Mouse (Mus musculus) heart, adult 2 months (tissue): Measurements from ENCODE around the gene Herc6. TPM values are rescaled to one million over a fixed set of nuclear protein-coding genes. Genes with fewer than 3 reads are reported as not detected.

ENCODE experiments used
- DNase-seq, 2 experiments: peaks; one replicate each; pipeline ENCODE4 v3.0.0; 2021
- H3K27ac ChIP-seq: fragments of 200-600 bp; 2 replicates; pipeline ENCODE4 v1.8.1; 2022
- H3K27me3 ChIP-seq: fragments of 200-500 bp; 2 replicates; pipeline ENCODE4 v1.6.1; 2012; ENCODE audit warnings: mild to moderate bottlenecking, low read length, inconsistent platforms, mixed read lengths; ENCODE audit not compliant: control insufficient read depth, insufficient read depth
- H3K36me3 ChIP-seq: fragments of 200-500 bp; 2 replicates; pipeline ENCODE4 v1.6.1; 2012; ENCODE audit warnings: low read length, inconsistent platforms; ENCODE audit not compliant: control insufficient read depth, insufficient read depth
- H3K4me1 ChIP-seq: fragments of 200-500 bp; 2 replicates; pipeline ENCODE4 v1.6.1; 2011; ENCODE audit warnings: low read length; ENCODE audit not compliant: control insufficient read depth, insufficient read depth
- H3K4me3 ChIP-seq: fragments of 200-600 bp; 2 replicates; pipeline ENCODE4 v1.8.1; 2022
- H3K79me2 ChIP-seq: fragments of 200-500 bp; replicated peaks from 2 replicates; pipeline ENCODE4 v1.6.1; 2012; ENCODE audit warnings: mild to moderate bottlenecking, inconsistent platforms, low read length, moderate library complexity, mixed read lengths; ENCODE audit not compliant: control insufficient read depth, insufficient read depth
- H3K9ac ChIP-seq: fragments of 200-500 bp; 2 replicates; pipeline ENCODE4 v1.6.1; 2012; ENCODE audit warnings: low read depth, mild to moderate bottlenecking, control low read depth, inconsistent platforms, low read length, mixed read lengths
- CTCF ChIP-seq: fragments of 200-600 bp; IDR thresholded peaks from 2 replicates; pipeline ENCODE4 v1.8.1; 2022; ENCODE audit warnings: antibody characterized with exemption, mild to moderate bottlenecking, moderate library complexity
- EP300 ChIP-seq: fragments of 200-500 bp; IDR thresholded peaks from 2 replicates; pipeline ENCODE4 v1.6.1; 2011; ENCODE audit warnings: low read depth, low read length, control low read depth; ENCODE audit not compliant: insufficient read depth
- POLR2A ChIP-seq: fragments of 200-500 bp; IDR thresholded peaks from 2 replicates; pipeline ENCODE4 v1.6.1; 2011; ENCODE audit warnings: mild to moderate bottlenecking, low read depth, low read length, control low read depth; ENCODE audit not compliant: insufficient read depth
- WGBS: fragments of 180-500 bp; shearing (Covaris S2); methylation state at CpG from one replicate; pipeline ENCODE4 v1.1.7; 2018; 5-methylcytosine and 5-hydroxymethylcytosine counted together
- intact Hi-C: fragments of 180-260 bp; cut with DNase I; formaldehyde crosslinking; loops from one replicate; pipeline ENCODE4 v1.15.1; 2025
- polyA plus RNA-seq: library from polyadenylated mRNA; depleted of rRNA; stranded (reverse); fragments of >200 nt; gene quantifications from 2 replicates; pipeline ENCODE4 v1.2.3, GENCODE M21; 2012; rRNA removed
- total RNA-seq, 2 experiments: library from RNA; stranded (reverse); gene quantifications; 2 replicates each; pipeline ENCODE4 v1.2.3; 2021

Gene Herc6
- total and polyA plus RNA-seq, 3 experiments: 2.6 to 3.8 (median 3.4) TPM

GRCm38 (mm10) chr6:57711726-57712125 lies 130.9 kb downstream of the Herc6 start:
- intact Hi-C loops: no loop called here
- no peak overlapping the region for H3K9ac ChIP-seq
- no peak for DNase-seq
- TF ChIP-seq CTCF: no peak
- TF ChIP-seq POLR2A: no peak
- no peak for TF ChIP-seq EP300
- H3K36me3 ChIP-seq: 0 out of 2 replicates have a peak, but pooled peaks cover 2% of the 10 kb centered on the region
- H3K4me3 ChIP-seq: no peak overlapping the region
- no peaks in the 10 kb centered on the region for H3K27me3 ChIP-seq
- 0% methylated on average over 1 of the region's 1 CpGs for WGBS
- 0 out of 2 replicates have a peak, but pooled peaks cover 2% of the 10 kb centered on the region for H3K4me1 ChIP-seq
- peaks cover 3% of the 10 kb centered on the region for H3K79me2 ChIP-seq
- H3K27ac ChIP-seq: no peak overlapping the region

Other genes starting within 250 kb of the Herc6 start
- gene Vmn1r17, start 217.3 kb upstream of the Herc6 start, total RNA-seq: not detected
- not detected in 2 replicates for gene Vmn1r17, start 217.3 kb upstream of the Herc6 start, polyA plus RNA-seq
- not detected for gene Vmn1r18, start 185.2 kb upstream of the Herc6 start, total RNA-seq
- gene Vmn1r18, start 185.2 kb upstream of the Herc6 start, polyA plus RNA-seq: not detected in 2 replicates
- gene Vmn1r19, start 177.2 kb upstream of the Herc6 start, total RNA-seq: not detected
- not detected in 2 replicates for gene Vmn1r19, start 177.2 kb upstream of the Herc6 start, polyA plus RNA-seq
- not detected for gene Vmn1r20, start 152.1 kb upstream of the Herc6 start, total RNA-seq
- not detected in 2 replicates for gene Vmn1r20, start 152.1 kb upstream of the Herc6 start, polyA plus RNA-seq
- 100 to 1,000 TPM in 1 of 2 experiments, 10 to 100 TPM in 1; 70.9 to 103 TPM for gene Ppm1k, start 45.5 kb upstream of the Herc6 start, total RNA-seq
- 18.0 and 36.9 TPM in 2 replicates for gene Ppm1k, start 45.5 kb upstream of the Herc6 start, polyA plus RNA-seq
- 10 to 100 TPM; 21.5 to 24.6 TPM for gene Pyurf, start 111.1 kb downstream of the Herc6 start, total RNA-seq
- 20.3 and 38.6 TPM in 2 replicates for gene Pyurf, start 111.1 kb downstream of the Herc6 start, polyA plus RNA-seq
- gene Lancl2, start 121.5 kb downstream of the Herc6 start, total RNA-seq: 10 to 100 TPM; 12.7 to 13.1 TPM
- 4.5 and 10.1 TPM in 2 replicates for gene Lancl2, start 121.5 kb downstream of the Herc6 start, polyA plus RNA-seq
- 10 to 100 TPM; 21.6 to 23.9 TPM for gene Vopp1, start 244.2 kb downstream of the Herc6 start, total RNA-seq
- 11.3 and 13.8 TPM in 2 replicates for gene Vopp1, start 244.2 kb downstream of the Herc6 start, polyA plus RNA-seq